Mouse (Mus musculus) forebrain, postnatal 0 days (tissue): ENCODE data around the gene Arid1b. TPM values are rescaled to one million over a fixed set of nuclear protein-coding genes. Genes with fewer than 3 reads are reported as not detected.

Source experiments
- ATAC-seq: fragments of 200-750 bp; cut with Nextera tagmentation; 2 replicates; pipeline ENCODE4 v1.8.0; 2017; ENCODE audit warnings: mild to moderate bottlenecking, moderate library complexity
- DNase-seq: peaks from one replicate; pipeline ENCODE4 v3.0.0-alpha.2; 2015
- H3K27ac ChIP-seq: fragments of 300-500 bp; sonication (generic); 2 replicates; pipeline ENCODE4 v1.5.1; 2014; ENCODE audit warnings: low read depth, mild to moderate bottlenecking, antibody characterized with exemption, low read length, moderate library complexity, mixed read lengths
- H3K27me3 ChIP-seq: fragments of 300-500 bp; sonication (generic); 2 replicates; pipeline ENCODE4 v1.6.1; 2014; ENCODE audit warnings: mild to moderate bottlenecking, low read length, mixed read lengths; ENCODE audit not compliant: insufficient read depth
- H3K36me3 ChIP-seq: fragments of 300-500 bp; sonication (generic); 2 replicates; pipeline ENCODE4 v1.6.1; 2014; ENCODE audit warnings: mild to moderate bottlenecking, moderate library complexity; ENCODE audit not compliant: insufficient read depth
- H3K4me1 ChIP-seq: fragments of 300-500 bp; sonication (generic); 2 replicates; pipeline ENCODE4 v1.6.1; 2014; ENCODE audit warnings: antibody characterized with exemption; ENCODE audit not compliant: insufficient read depth
- H3K4me2 ChIP-seq: fragments of 300-500 bp; sonication (generic); 2 replicates; pipeline ENCODE4 v1.6.1; 2014; ENCODE audit warnings: low read depth, mild to moderate bottlenecking, moderate library complexity
- H3K4me3 ChIP-seq: fragments of 300-500 bp; sonication (generic); 2 replicates; pipeline ENCODE4 v1.5.1; 2014; ENCODE audit warnings: low read depth, low read length, mixed read lengths
- H3K9ac ChIP-seq: fragments of 300-500 bp; sonication (generic); 2 replicates; pipeline ENCODE4 v1.6.1; 2014; ENCODE audit warnings: mild to moderate bottlenecking
- H3K9me3 ChIP-seq: fragments of 300-500 bp; sonication (generic); 2 replicates; pipeline ENCODE4 v1.6.1; 2016; ENCODE audit warnings: low read length
- CTCF ChIP-seq: sonication (generic); IDR thresholded peaks from 2 replicates; pipeline ENCODE4 v1.5.1; 2016; ENCODE audit warnings: antibody characterized with exemption, control low read depth, low read depth
- WGBS: fragments of 180-500 bp; shearing (Covaris S2); extraction: QIAGEN DNeasy Blood & Tissue Kit; methylation state at CpG from one replicate; pipeline ENCODE4 v1.1.7; 2014; 5-methylcytosine and 5-hydroxymethylcytosine counted together
- polyA plus RNA-seq: library from polyadenylated mRNA; unstranded; fragments of >200 nt; fragmentation: Nextera tagmentation; extraction: Ambion mirVana; gene quantifications from 2 replicates; pipeline ENCODE4 v1.2.1, GENCODE M21; 2015
- total RNA-seq: library from RNA; depleted of rRNA; stranded (reverse); fragments of >200 nt; gene quantifications from 2 replicates; pipeline ENCODE4 v1.2.3, GENCODE M21; 2014

Gene Arid1b
- total and polyA plus RNA-seq, 2 experiments from 2014 or later = 10.5 to 51.6 TPM

DNA sequence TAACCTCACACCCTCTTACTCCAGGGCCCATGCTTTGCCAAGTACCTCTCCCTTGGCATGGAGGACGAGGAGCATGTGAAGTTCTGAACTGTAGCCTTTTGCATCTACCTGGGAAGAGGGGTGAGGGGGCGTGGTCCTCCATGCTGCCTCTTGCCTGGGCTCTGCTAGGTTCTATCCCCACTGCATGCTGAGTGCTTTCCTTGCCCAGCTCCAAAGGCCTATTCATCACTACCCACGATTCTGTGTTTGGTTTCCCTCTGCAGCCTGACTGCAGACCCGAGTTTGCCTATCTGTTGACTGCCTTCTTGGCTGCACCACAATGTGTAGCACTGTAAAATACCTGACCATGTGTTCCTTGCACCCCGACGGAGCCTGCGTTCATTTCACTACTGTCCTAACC lies 194.3 kb downstream of the Arid1b start:
- Histone ChIP-seq H3K36me3 (no peaks in the 10 kb centered on the region), H3K4me3 (no peak overlapping the region), H3K9ac (no peak overlapping the region), H3K4me2 (no peak overlapping the region), H3K27ac (no peak overlapping the region), H3K27me3 (no peaks in the 10 kb centered on the region), H3K4me1 (peaks cover 4% of the 10 kb centered on the region; the same call in 1 of the 2 replicates), H3K9me3 (no peaks in the 10 kb centered on the region)
- ATAC-seq = no peak
- no peak for DNase-seq
- 79% methylated on average over 7 of the region's 7 CpGs for WGBS
- TF ChIP-seq CTCF = no peak

DNA sequence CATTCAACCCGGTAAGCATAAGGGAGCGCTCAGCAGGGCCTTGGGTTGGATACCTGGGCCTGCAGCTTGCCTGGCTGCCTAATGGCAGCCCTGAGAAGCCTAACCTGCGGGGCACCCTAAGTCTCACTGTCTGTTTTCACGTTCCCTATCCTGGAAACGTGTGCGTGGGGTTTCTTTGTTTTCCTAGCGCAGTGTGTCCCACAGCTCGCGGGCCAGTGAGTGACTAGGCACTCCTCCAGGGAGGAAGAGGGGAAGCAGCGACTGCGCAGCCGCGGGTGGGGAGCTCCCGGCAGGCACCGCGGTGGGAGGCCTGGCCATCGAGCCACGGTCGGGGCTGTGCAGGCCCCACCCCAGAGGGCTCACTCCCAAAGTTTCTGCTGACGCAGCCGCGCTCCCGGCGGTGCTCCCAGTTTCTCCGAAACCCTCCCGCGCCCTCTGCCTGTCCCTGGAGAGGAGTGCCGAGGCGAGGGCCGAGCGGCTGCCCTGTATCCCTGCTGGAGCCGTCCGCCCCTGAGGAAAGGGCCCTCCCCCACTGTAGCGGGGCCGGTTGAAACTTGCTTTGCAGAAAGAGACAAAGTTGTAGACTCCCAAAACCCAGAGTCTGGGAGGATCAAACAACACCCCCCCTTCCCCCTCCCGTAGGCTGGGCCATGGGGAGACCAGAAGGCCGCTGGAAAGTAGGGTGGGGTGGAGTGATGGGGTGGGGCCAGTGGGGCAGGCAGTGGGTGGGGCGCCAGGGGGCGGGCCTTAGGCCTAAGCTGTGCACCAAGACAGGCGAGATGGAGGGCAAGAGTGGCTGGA lies 195.6 kb downstream of the Arid1b start:
- Histone ChIP-seq H3K4me2 (peak overlapping the region; percentile 70), H3K4me1 (peaks cover 4% of the 10 kb centered on the region; the same call in 1 of the 2 replicates), H3K27ac (peak overlapping the region; percentile 74), H3K36me3 (no peaks in the 10 kb centered on the region), H3K27me3 (no peaks in the 10 kb centered on the region), H3K4me3 (peak overlapping the region; percentile 46), H3K9me3 (no peaks in the 10 kb centered on the region), H3K9ac (peak overlapping the region; percentile 58)
- peak; percentile 59 for TF ChIP-seq CTCF
- 5% methylated on average over 40 of the region's 40 CpGs for WGBS
- DNase-seq = peak; percentile 90
- ATAC-seq = peak; percentile 96

DNA sequence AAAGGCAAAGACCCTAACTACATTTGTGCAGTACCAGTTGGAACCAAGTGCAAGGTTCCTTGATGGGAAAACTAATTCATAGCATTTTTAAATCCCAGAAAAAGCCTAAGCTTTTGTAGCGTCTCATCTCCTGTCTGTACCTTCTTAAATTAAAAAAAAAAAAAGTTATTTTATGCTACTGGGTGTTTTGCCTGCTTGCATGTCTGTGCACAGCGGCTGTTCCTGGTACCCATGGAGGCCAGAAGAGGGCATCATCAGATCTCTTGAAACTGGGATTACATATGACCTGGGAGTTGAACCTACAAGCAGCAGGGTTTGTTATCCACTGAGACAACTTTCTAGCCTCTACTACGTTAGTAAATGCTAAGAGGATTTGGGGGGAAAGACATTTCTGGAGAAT lies 196.2 kb downstream of the Arid1b start:
- Histone ChIP-seq H3K4me3 (peak overlapping the region; percentile 46), H3K36me3 (no peaks in the 10 kb centered on the region), H3K4me1 (peaks cover 4% of the 10 kb centered on the region; the same call in 1 of the 2 replicates), H3K27me3 (no peaks in the 10 kb centered on the region), H3K27ac (peak overlapping the region; percentile 74), H3K9ac (peak overlapping the region; percentile 58), H3K9me3 (no peaks in the 10 kb centered on the region), H3K4me2 (peak overlapping the region; percentile 70)
- ATAC-seq (no peak; the same call in 1 of the 2 replicates), DNase-seq (peak; percentile 36)
- 18% methylated on average over 3 of the region's 3 CpGs for WGBS
- peak; percentile 46 for TF ChIP-seq CTCF

DNA sequence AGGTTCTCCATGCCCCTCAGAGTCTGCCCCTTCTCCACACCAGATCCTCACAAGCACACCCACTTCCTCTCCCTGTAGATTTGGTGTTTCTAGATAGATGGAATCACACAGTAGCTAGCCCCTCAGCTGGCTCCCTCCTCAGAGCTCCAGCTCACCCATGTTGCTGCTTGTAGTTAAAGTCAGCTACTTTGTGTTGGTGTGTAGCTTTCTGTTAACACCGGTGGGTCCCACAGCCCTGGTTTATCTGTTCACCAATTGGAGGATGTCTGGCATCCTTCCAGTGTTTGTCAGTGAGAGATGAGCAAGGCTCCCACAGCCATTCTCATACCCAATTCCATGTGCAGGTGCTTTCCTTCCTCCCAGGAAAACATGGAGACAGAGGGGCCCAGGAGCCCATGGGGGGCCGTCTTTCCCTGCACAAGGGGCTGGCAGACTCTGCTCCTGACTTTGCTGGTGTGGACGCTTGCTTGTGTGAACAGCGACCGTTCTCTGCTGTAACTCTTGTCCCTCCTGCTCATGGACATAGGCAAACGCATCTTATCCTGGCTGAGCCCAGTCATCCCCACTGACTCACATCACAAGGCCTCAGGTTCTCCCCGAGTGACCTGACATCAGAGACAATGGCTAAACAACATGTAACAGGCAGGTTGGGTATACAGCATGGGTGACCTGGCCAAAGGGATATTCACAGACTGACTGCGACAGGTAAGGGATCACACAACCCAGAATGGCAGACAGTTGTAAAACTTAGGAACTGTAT lies 200.2 kb downstream of the Arid1b start:
- Histone ChIP-seq H3K4me3 (no peak overlapping the region), H3K9ac (no peak overlapping the region), H3K27me3 (no peaks in the 10 kb centered on the region), H3K4me2 (no peak overlapping the region), H3K27ac (no peak overlapping the region), H3K9me3 (no peaks in the 10 kb centered on the region), H3K4me1 (peaks cover 11% of the 10 kb centered on the region; the same call in 1 of the 2 replicates), H3K36me3 (no peaks in the 10 kb centered on the region)
- DNase-seq (no peak), ATAC-seq (no peak)
- WGBS = 76% methylated on average over 8 of the region's 8 CpGs
- no peak for TF ChIP-seq CTCF

DNA sequence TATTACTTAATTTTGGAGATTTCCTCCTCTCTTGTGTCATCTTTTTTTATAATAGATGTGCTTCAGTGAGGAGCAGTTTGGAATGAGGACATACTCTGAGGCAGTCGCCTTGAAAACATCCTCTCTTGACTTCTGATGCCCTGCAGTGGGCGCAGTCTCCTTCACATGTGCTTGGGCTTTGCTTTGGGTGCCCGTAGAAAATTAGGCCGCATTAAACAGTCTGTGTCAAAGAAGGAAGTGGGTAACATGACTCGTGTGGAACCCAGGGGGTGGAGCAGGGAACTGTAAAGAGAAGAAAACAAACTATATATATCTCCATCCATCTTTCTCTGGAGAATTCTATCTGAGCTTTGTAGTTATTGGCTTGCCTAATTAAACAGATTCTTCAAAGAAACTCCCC lies 201.3 kb downstream of the Arid1b start:
- ATAC-seq (no peak), DNase-seq (no peak)
- TF ChIP-seq CTCF = no peak
- H3K27me3 ChIP-seq = no peaks in the 10 kb centered on the region
- H3K36me3 ChIP-seq = no peaks in the 10 kb centered on the region
- no peak overlapping the region for H3K4me2 ChIP-seq
- H3K9me3 ChIP-seq = no peaks in the 10 kb centered on the region
- no peak overlapping the region for H3K27ac ChIP-seq
- H3K4me1 ChIP-seq = 0 out of 2 replicates have a peak, but pooled peaks cover 8% of the 10 kb centered on the region
- no peak overlapping the region for H3K9ac ChIP-seq
- 62% methylated on average over 5 of the region's 5 CpGs for WGBS
- H3K4me3 ChIP-seq = no peak overlapping the region

DNA sequence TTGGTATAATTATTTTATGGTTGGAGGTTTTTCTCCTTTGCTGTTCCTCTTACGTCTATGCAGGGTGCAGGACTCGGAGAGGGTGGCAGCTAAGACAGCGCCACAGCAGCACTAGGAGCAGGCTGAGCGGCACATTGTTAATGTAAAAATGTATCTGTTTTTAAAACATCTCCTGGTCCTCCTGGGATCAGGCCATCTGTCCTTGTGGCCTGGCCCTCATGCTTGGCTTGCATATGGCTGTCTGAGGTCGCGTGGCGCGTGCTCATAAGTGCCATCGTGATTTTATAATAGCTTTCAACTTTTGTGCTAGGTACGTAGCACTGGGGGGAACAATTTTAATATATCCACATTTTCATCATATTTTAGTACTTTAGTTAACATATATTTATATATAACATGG lies 201.9 kb downstream of the Arid1b start:
- TF ChIP-seq CTCF = no peak
- ATAC-seq = no peak
- WGBS = 81% methylated on average over 10 of the region's 10 CpGs

DNA sequence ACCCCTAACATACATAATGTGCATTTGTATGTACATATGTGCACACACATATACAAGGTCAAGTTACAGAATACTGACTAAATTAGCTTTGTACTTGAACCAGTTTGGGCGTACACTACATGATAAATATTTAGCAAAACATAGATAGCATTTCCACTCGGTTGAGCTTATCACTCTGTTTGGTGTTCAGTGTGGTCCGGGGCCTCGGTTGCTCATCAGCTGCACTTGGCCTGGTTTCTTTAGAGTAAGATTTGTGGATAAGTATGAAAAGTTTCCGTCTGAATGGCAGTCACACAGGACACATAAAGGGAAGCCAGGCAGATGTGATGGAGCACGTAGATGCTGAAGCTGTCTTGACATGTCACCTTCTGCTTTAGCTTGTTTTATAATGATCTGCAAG lies 202.4 kb downstream of the Arid1b start:
- Histone ChIP-seq H3K27ac (no peak overlapping the region), H3K9me3 (no peaks in the 10 kb centered on the region), H3K4me2 (no peak overlapping the region), H3K4me1 (0 out of 2 replicates have a peak, but pooled peaks cover 8% of the 10 kb centered on the region), H3K27me3 (no peaks in the 10 kb centered on the region), H3K9ac (no peak overlapping the region), H3K36me3 (no peaks in the 10 kb centered on the region), H3K4me3 (no peak overlapping the region)
- 91% methylated on average over 6 of the region's 6 CpGs for WGBS
- ATAC-seq = no peak
- no peak for DNase-seq
- TF ChIP-seq CTCF = no peak

More for the DNA sequence above, 201.9 kb downstream of the Arid1b start:
- H3K4me1 ChIP-seq = 0 out of 2 replicates have a peak, but pooled peaks cover 8% of the 10 kb centered on the region
- H3K9ac ChIP-seq = no peak overlapping the region
- no peaks in the 10 kb centered on the region for H3K27me3 ChIP-seq
- H3K4me3 ChIP-seq = no peak overlapping the region
- H3K9me3 ChIP-seq = no peaks in the 10 kb centered on the region
- no peak overlapping the region for H3K27ac ChIP-seq
- DNase-seq = no peak
- H3K4me2 ChIP-seq = no peak overlapping the region
- no peaks in the 10 kb centered on the region for H3K36me3 ChIP-seq
